Mouse (Mus musculus) gonadal fat pad, adult 2 months (tissue): Measurements from ENCODE around the gene Pck2. TPM values are rescaled to one million over a fixed set of nuclear protein-coding genes. Genes with fewer than 3 reads are reported as not detected.

Experiments
- DNase-seq: peaks from one replicate; pipeline ENCODE4 v3.0.0-alpha.2; 2012; ENCODE audit warnings: low read depth
- polyA plus RNA-seq: library from polyadenylated mRNA; depleted of rRNA; stranded (reverse); fragments of >200 nt; gene quantifications from 2 replicates; pipeline ENCODE4 v1.2.3, GENCODE M21; 2012

The Pck2 gene
- polyA plus RNA-seq, 1 experiment, result 53.5 TPM

DNA sequence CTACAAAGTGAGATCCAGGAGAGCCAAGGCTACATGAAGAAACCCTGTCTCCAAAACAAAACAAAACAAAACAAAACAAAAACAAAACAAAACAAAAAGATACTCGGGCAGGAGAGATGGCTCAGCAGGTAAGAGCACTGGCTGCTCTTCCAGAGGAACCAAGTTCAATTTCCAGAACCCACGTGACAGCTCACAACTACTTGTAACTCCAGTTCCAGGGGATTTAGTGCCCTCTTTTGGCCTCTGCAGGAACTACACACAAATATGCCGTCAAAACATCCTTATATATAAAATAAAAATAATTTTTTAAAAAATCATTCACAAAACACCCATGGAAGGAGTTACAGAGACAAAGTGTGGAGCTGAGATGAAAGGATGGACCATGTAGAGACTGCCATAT lies 12.1 kb upstream of the Pck2 start:
- no peak for DNase-seq

DNA sequence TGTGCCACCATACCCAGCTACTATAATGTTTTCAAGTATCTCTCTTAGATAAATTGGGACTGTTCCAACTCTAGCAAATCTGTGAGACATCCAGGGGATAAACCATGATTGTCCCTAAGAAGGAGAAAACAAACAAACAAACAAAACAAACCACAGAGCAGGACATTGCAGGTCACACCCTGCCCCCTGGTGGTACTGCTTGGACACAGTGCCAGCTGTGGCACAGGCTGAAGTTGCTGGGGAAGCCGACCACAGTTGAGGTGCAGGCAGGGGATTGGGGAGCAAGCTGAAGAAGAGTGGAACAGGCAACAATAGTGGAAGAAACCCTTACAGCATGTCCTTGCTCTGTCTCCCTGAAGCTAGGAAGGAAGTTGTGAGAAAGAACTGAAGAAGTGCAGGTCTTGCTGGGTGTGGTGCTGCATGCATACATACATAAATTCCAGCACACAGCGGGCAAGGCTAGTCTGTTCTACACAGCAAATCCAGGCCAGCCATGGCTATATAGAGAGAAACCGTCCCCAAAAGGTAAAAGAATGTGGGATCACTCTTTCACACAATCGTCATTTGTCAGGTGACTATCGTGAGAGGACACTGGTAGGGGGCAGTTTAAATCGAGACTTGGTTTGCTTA lies 3.8 kb upstream of the Pck2 start:
- DNase-seq, result no peak

DNA sequence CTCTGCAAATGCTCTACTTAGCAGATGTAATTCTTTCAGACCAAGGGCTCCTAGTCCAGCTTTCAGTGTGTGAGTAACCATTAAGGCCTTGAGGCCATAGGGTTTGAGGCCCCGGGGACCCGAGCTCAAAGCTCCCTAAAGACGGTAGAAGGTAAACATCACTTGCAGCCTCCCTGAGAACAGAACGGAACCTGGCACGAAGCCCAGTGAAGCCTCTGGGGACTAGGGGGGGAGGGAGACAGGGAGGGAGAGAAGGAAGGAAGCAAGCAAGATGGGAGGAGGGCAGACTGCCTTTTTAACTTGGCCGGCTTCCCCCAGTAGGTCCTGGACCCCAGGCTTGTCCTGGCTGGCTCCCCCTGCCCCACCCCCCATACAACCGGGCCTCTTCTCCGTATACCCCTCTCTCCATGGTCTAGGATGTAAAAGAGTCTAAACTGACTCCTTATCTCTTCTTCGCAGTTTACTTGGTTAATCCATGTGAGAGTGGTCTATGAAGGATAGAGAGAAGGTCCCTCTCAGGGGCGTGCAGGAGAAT lies 788 bp downstream of the Pck2 start:
- DNase-seq, result no peak

DNA sequence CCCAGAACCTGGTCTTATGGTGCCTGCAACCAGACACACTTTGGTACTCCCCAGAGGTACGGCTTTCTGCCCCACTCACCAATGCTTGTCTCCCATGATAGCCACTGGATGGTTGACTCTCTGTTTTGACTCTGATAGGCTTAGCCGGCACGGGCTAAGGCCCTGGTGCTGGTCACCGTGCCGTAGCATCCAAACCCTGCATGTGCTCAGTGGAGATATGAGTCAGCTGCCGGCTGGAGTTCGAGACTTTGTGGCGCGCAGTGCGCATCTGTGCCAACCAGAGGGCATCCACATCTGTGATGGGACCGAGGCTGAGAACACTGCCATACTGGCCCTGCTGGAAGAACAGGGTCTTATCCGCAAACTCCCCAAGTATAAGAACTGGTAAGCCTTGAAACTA lies 2.2 kb downstream of the Pck2 start:
- no peak for DNase-seq

DNA sequence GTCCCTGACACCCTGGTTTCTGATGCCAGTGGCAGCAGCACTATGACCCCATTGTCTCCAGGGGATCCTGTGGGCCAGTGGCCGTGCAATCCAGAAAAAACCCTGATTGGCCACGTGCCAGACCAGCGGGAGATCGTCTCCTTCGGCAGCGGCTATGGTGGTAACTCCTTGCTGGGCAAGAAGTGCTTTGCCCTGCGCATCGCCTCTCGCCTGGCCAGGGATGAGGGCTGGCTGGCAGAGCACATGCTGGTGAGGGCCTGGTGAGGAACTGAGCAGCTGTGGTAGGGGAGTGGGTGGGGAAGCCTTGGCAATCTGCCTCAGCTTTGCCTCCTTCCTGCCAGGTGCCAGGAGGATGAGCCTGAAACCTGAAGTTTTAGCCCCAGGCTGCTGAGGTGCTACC lies 4.3 kb downstream of the Pck2 start:
- DNase-seq, result no peak

DNA sequence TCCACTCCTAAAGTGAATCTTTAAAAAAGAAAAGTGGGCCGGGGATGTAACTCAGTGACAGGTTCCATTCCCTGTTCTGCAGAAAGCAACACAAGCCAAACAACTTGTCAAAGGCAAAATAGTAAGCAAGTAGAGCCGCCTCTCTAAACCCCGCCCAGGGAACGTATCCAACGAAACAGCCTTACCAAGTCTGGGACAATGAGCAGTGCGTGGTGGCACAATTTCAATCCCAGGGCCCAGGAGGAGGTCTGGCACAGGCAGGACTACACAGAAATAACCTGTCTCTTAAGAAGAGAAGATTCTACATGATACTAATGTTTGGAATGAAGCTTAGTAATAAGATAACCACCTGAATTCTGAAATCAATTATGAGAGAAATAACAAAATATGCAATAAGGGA lies 10.1 kb downstream of the Pck2 start:
- DNase-seq, result no peak

DNA sequence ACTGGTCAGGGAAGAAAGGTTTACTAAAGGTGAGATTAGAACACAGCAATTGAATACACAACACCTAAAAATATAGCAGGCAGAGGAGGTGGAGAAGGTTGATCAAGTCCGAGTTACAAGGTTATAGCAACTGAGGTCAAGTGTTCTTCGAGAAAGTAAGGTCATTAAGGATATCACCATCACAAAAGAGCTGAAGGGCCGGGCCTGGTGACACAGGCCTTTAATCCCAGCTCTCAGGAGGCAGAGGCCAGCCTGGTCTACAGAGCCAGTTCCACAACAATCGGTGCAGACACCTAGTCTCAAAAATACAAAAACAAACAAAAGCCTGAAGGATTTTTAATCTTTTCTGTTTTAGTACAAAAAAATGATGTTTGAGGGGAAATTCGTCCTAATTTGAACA lies 11.3 kb downstream of the Pck2 start:
- no peak for DNase-seq

DNA sequence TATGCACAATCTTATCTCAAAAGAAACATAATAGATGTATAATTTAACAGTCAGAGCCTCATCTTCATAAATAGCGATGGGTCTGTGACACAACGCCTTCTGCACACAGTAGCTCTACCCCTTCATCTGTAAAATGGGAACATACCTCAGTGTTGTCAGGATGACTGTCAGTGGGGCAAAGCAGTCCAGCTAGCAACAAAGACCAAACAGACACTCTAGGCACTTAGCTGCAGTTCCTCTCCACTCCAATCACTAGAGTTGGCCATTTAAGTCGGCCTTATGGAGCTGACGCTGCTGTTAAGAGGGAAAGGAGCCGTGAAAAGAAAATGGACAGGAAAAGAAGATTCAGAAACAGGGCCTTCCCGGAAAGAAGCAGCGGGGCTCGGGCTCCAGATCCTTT lies 11.7 kb downstream of the Pck2 start:
- no peak for DNase-seq

DNA sequence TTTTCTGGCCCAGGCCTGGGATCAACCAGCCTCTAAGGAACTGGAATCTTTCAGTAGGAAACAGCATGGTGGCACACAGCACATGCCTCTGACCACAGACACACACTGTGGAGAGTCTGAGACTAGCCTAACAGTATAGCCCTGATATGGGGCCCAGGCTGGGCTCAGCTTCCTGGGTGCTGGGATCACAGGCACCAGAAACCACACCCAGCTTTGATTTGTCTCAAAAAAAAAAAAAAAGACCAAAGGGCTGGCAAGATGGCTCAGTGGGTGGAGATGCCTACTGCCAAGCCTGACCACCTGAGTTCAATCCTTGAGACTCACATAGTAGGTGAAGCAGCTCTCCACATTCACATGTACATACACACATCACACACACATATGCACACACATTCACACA lies 14.6 kb downstream of the Pck2 start:
- DNase-seq, result no peak

DNA sequence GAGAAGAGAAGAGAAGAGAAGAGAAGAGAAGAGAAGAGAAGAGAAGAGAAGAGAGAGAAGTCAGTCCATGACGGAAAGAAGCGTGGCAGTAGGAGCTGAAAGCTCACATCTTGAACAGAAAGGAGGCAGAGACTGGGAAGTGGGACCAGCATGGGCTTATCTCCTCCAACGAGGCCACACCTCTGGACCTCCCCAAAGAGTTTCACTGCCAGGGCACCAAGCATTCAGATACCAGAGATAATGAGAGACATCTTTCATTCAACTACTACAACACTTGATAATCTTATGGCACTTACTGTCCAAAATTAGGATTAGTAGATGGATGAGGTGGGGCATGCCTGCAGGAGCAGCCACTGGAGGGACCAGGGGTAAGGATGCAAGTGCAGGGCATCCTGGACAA lies 15.7 kb downstream of the Pck2 start:
- DNase-seq, result no peak

DNA sequence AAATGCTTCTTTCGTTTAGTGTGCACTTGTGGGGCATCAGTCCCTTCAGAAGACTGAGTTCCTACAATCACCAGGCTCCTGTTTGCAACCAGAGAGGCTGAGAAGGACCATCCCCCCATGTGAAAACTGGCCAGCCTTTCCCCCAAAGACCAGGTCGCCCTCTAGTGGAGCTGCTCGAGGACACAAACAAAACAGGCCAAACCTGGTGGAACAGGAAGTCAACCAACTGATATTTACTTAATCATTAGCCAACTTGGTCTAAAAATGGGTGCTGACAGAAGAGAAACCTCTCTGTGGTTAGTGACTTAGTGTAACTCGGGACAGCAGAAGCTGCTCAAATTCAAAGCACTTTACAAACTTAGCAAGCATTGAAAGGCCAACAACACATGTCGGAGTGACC lies 16.9 kb downstream of the Pck2 start:
- DNase-seq, result no peak

DNA sequence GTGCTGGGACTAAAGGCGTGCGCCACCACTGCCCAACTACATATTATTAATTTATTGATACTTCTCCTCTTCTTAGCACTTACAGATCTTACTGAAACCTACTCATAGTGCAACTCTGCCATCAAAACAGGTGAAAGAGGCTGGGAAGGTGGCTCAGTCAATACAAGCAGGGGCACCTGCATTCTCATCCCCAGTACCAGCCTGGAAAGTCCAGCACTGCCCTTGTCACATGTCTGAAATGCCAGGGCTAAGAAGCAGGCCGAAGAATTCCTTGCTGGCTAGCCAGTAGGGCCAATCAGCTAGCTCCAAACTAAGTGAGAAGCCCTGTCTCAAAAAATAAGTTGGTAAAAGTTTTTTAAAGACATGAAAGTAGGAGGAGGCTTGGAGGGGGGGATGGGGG lies 17.5 kb downstream of the Pck2 start:
- DNase-seq, result no peak

DNA sequence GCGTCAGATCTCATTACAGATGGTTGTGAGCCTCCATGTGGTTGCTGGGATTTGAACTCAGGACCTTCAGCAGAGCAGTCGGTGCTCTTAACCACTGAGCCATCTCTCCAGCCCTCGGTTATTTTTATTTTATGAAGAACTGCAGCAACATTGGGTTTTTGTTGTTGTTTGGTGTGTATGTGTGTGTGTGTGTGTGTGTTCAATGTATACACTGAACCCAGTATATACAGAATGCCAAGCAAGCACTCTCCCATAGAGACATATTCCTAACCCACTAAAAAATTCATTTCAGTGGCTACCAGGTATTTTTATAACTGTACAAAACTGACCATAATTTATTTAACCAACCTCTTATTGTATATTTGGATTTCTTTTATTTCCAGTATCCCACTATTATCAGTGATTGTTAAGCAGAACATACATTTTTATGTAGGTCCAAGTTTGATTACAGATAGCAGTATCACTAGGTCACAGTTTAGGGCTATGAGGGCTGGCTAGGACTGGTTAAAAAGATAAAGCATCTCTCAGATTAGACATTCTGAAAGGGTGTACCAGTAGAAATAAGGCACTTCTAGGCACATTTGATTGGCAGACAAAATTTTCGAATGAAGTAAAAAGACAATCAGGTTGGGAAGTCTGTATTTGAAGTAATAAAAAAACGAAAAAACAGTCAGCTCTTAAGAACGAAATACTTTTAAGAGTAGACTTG lies 18.8 kb downstream of the Pck2 start:
- DNase-seq, result no peak

DNA sequence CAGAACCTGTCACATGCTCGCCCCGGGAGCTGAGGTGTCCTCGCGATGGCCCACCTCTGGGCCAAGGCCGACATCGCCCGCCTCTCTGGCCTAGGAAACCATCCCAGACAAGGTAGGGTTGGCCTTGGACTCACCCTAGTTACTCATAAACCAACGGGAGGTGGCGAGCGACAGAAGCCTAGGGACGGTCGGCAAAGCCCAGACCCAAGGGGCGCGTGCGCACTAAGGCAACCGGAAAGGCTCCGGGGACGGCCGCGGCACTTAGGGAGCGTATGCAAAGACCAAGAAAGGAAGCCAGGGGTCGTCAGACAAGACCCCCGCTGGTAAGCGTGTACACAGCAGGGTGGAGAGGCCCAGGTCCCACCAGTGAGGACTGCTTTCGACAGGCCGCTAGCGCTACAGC lies 19.7 kb downstream of the Pck2 start, which contains the start of gene Dcaf11:
Dcaf11 (plus strand) TSS at position 208 of the 403 bp plus-strand sequence.
- DNase-seq, result no peak

DNA sequence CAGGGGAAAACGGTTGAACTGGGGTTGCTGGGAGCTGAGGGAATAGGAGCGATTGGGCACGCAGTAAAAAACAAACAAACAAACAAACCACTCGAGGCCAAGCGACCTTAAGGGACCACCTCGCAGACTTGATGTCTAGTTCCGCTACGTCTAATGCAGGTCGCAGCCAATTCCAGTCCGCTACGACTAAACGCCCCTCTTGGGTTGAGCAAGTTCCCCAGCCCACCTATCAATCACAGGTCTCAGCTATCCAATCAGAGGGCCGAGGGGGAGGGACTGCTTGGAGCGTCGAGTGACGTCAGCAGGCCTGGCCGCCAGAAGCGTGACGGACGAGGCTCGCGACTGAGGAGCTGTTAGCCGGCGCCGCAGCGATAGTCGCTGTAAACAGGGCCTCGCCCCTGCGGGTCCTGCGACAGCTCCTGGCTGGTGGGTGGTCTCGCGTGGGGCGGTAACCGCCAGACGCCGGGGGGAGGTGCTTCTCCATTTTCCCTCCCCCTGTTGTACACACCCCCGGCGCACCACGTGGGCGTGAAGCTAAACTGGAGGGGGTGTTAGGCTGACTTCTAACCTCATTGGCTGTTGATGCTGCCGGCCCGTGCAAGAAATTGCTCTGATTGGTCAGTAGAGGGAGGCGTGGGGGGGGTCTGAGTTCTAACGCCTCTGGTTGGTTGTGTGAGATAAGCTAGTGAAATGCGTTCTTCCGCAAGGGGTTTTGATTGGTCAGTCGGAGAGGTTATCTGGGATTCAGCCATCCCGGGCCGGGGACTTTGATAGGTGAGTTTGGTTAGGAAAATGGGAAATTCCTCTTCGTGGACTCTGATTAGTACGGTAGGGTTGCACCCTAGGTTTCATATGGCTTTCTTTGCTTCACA lies 20.4 kb downstream of the Pck2 start, which contains the start of gene A730061H03Rik:
A730061H03Rik (minus strand) TSS at position 205 of the 872 bp plus-strand sequence.
- peak; percentile 90 for DNase-seq

DNA sequence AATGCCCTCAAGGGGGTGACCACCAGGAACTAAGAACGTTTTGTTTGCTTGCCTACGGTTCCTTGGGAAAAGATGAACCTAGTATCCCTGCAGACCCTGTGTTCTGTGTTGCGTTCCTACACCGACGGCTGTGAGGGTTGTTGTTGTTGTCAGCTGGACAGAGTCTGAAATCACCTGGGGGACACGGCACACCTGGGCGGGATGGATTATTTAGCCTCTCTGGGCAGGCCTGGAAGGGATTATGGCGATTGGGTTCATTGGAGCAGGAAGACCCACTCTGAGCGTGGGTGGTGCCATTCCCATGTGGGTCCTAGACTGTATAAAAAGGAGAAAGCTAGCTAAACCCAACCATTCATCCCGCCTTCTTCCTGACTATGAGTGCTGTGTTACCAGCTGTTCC lies 21.8 kb downstream of the Pck2 start:
- DNase-seq, result no peak

DNA sequence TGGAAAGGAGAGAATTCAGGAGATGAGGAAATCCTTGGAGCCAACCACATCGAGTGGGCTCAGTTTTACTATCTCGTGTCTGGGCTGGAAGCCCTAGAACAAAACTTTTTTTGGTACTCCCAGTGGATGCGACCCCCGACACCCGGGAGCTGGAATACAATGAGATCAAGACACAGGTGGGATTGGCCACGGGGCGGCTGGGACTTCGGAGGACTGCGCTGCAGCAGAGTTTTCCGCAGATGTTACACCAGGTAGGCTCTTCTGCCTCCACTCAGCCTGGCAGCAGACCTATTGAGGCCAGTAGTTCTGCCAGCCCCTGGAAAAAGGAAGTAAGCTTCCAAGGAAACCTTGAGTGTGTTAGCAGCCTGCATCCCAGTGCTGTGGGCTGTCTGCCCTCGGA lies 23.2 kb downstream of the Pck2 start:
- no peak for DNase-seq

DNA sequence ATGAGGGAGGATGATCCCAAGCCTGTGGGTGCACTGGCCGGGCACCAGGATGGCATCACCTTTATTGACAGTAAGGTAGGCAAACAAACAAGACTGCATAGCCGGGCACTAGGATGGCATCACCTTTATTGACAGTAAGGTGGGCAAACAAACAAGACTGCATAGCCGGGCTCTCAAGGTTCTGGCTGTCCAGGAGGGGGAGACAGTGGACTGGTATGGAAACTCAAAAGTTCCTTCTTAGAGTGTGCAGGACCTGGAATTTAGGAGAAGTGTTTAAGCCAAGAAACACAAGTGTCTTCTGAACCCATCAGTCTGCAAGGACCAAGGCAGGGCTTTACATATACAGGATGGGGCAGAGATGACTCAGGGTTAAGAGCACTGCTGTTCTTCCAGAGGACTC lies 25.7 kb downstream of the Pck2 start:
- DNase-seq, result no peak

DNA sequence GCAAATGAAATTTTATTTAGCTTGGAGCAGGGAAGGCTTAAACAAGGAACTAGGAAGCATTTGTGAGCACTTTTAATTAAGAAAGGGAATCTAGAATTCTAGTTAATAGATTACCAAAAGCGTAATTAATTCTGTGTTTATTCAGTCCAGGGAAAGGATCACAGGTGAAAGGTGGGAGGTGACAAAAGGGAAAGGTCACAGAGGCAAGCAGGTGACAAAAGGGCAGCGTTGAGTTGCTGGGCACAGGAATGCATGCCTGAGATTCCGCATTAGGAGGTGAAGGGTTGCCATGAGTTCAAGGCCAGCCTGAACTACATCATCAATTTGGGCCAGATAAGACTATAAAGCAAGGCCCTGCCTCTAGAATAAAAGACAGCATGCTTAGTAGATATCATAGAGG lies 27.4 kb downstream of the Pck2 start:
- no peak for DNase-seq

DNA sequence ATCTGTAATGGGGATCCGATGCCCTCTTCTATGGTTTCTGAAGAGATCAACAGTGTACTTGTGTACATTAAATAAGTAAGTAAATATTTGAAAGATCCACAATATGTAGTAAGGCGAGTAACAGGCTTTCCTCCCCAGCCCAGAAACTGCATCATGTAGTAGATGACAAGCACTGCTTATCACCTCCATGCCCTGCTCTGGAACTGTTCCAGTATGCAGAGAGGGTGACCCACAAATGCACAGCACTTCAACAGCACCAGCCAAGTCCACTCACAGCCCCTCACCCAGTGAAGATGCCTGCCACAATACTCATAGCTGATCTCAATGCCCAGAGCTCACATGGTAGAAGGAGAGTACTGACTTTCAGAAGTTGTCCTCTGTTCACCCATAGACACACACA lies 30.5 kb downstream of the Pck2 start:
- no peak for DNase-seq

DNA sequence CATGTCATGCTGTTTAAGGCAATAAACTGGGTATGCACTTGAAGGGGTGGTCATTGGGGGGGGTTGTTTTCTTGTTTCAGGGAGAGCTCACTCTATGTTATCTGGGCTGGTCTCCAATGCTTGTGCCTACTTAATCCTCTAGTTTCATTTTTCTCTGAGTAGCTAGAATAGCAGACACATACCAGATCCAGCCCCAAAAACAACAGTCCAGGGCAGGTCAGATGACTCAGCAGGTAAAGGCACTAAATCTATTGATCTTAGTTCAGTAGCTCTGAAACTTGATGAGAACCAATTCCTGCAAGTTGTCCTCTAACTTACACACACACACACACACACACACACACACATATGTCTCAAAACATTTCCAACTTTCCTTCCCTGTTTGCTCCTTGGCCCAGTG lies 31.7 kb downstream of the Pck2 start:
- no peak for DNase-seq

DNA sequence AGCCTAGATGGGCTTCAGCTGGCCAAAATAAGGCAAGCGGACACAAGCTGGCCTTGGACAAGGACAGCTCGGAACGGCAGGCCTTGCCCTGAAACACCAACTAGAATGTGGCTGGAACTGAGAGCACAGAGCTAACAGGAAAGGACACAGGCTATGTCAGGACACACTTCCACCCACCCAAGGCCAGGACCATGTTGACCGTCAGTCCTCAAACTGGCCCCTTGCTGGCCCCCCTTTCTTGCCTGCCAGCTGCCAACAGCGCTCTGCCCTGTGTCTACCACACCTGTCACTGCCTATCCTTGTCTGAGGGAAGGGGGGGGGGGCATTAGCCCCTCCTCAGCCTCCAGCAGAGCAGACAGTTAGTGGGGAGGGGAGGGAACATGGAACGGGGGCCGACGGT lies 35.2 kb downstream of the Pck2 start, which contains the start of gene Fitm1:
Fitm1 (plus strand) TSS at position 316 of the 400 bp plus-strand sequence.
- DNase-seq, result no peak
